Mouse (Mus musculus) midbrain, embryonic 15.5 days (tissue): ENCODE data around the gene Pdia3. TPM values are rescaled to one million over a fixed set of nuclear protein-coding genes. Genes with fewer than 3 reads are reported as not detected.
A peak's percentile ranks its signal among the peaks of the same experiment; 100 is the strongest.
"Not testable (repeated sequence)": the region's sequence is repeated elsewhere in the genome, so short reads cannot be mapped to it uniquely, and the experiment has no call there.

Source experiments
- ATAC-seq: fragments of 200-750 bp; cut with Nextera tagmentation; replicated peaks from 2 replicates; pipeline ENCODE4 v1.8.0; 2017; ENCODE audit warnings: moderate TSS enrichment
- H3K27ac ChIP-seq: fragments of 300-500 bp; sonication (generic); 2 replicates; pipeline ENCODE4 v1.5.1; 2015; ENCODE audit warnings: mild to moderate bottlenecking, inconsistent platforms
- H3K27me3 ChIP-seq: fragments of 300-500 bp; sonication (generic); replicated peaks from 2 replicates; pipeline ENCODE4 v1.6.1; 2015; ENCODE audit warnings: inconsistent platforms
- H3K36me3 ChIP-seq: fragments of 300-500 bp; sonication (generic); replicated peaks from 2 replicates; pipeline ENCODE4 v1.6.1; 2015; ENCODE audit warnings: inconsistent platforms
- H3K4me1 ChIP-seq: fragments of 300-500 bp; sonication (generic); 2 replicates; pipeline ENCODE4 v1.6.1; 2015; ENCODE audit warnings: inconsistent platforms
- H3K4me2 ChIP-seq: fragments of 300-500 bp; sonication (generic); 2 replicates; pipeline ENCODE4 v1.6.1; 2015; ENCODE audit warnings: inconsistent platforms, mild to moderate bottlenecking, moderate library complexity
- H3K4me3 ChIP-seq: fragments of 300-500 bp; sonication (generic); 2 replicates; pipeline ENCODE4 v1.5.1; 2015; ENCODE audit warnings: mild to moderate bottlenecking, inconsistent platforms
- H3K9ac ChIP-seq: fragments of 300-500 bp; sonication (generic); 2 replicates; pipeline ENCODE4 v1.6.1; 2015; ENCODE audit warnings: mild to moderate bottlenecking, inconsistent platforms
- H3K9me3 ChIP-seq: fragments of 300-500 bp; sonication (generic); 2 replicates; pipeline ENCODE4 v1.6.1; 2016; ENCODE audit warnings: inconsistent platforms
- WGBS: fragments of 180-500 bp; shearing (Covaris S2); methylation state at CpG from one replicate; pipeline ENCODE4 v1.1.7; 2015; ENCODE audit warnings: mixed read lengths; 5-methylcytosine and 5-hydroxymethylcytosine counted together
- polyA plus RNA-seq: library from polyadenylated mRNA; unstranded; fragments of >200 nt; fragmentation: Nextera tagmentation; extraction: Ambion mirVana; gene quantifications from 2 replicates; pipeline ENCODE4 v1.2.1, GENCODE M21; 2015

Gene Pdia3
- polyA plus RNA-seq, 1 experiment from 2014 or later: 354 TPM

GRCm38 (mm10) chr2:121460071-121460470 lies 46.5 kb downstream of the Pdia3 start:
- no peak overlapping the region for H3K9ac ChIP-seq
- no peaks in the 10 kb centered on the region for H3K27me3 ChIP-seq
- peaks cover 17% of the 10 kb centered on the region; the same call in 1 of the 2 replicates for H3K36me3 ChIP-seq
- ATAC-seq: no peak
- no peak overlapping the region for H3K4me2 ChIP-seq
- no peaks in the 10 kb centered on the region for H3K9me3 ChIP-seq
- H3K4me3 ChIP-seq: no peak overlapping the region
- 68% methylated on average over 2 of the region's 2 CpGs for WGBS
- H3K27ac ChIP-seq: no peak overlapping the region
- H3K4me1 ChIP-seq: peaks cover 17% of the 10 kb centered on the region

DNA sequence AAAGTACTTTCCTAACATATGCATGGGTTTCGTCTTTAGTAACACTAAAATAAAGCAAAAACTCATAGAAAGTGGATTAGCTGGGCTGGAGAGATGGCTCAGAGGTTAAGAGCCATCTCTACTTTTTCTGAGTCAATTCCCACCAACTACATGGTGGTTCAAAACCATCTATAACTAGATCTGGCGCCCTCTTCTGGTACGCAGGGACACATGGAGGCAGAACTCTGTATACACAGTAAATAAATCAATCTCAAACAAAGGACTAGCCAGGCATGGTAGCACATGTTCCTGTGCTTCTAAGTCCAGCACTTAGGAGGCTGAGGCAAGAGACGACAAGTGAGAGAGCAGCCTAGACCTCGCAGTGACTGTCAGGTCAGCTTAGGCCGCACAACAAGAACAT lies 55.4 kb downstream of the Pdia3 start:
- not testable (repeated sequence) for H3K4me1 ChIP-seq, ATAC-seq, H3K36me3 ChIP-seq, H3K4me3 ChIP-seq, H3K4me2 ChIP-seq, H3K27ac ChIP-seq, H3K9me3 ChIP-seq, H3K9ac ChIP-seq, H3K27me3 ChIP-seq
- 70% methylated on average over 3 of the region's 6 CpGs for WGBS

DNA sequence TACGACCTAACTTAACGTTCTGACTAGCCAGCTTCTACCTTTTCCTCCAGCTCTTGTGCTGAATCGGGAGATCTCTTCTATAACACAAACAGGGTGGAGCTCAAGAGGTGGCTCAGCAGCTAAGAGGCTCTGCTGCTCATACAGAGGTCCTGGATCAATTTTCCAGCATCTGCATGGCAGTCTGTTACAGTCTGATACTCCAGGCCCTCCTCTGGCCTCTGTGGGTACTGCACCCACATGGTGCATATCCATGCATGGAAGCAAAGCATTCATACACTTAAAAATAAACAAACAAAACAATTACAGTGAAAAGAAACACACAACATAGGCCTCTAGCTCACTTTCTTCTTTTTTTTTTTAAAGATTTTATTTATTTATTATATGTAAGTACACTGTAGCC lies 59.2 kb downstream of the Pdia3 start:
- not testable (repeated sequence) for ATAC-seq

GRCm38 (mm10) chr2:121473301-121474179 lies 60.0 kb downstream of the Pdia3 start, which contains the start of gene Mfap1b:
Mfap1b (minus strand) TSS chr2:121474067.
- not testable (repeated sequence) for H3K27me3 ChIP-seq, H3K9me3 ChIP-seq, H3K36me3 ChIP-seq, H3K4me1 ChIP-seq
- ATAC-seq: peak; percentile 98
- Histone ChIP-seq H3K4me3 (peak within 1 kb of the TSS; percentile 69), H3K4me2 (peak within 1 kb of the TSS; percentile 73), H3K27ac (peak within 1 kb of the TSS; percentile 75), H3K9ac (peak within 1 kb of the TSS; percentile 81)
- 8% methylated on average over 41 of the region's 41 CpGs for whole genome bisulfite sequencing

More for the DNA sequence above, 59.2 kb downstream of the Pdia3 start:
- WGBS: 99% methylated on average over 3 of the region's 3 CpGs
- not testable (repeated sequence) for H3K4me1 ChIP-seq, H3K9me3 ChIP-seq, H3K27ac ChIP-seq, H3K9ac ChIP-seq, H3K36me3 ChIP-seq, H3K27me3 ChIP-seq, H3K4me3 ChIP-seq
- H3K4me2 ChIP-seq: peak overlapping the region; percentile 73; the same call in 1 of the 2 replicates

- H3K4me2 ChIP-seq: peak overlapping the region; percentile 73
- H3K9ac ChIP-seq: peak overlapping the region; percentile 81; the same call in 1 of the 2 replicates
- ATAC-seq: no peak; the same call in 1 of the 2 replicates
- H3K27ac ChIP-seq: peak overlapping the region; percentile 75
- peaks cover 8% of the 10 kb centered on the region; the same call in 1 of the 2 replicates for H3K4me1 ChIP-seq
- no peaks in the 10 kb centered on the region for H3K36me3 ChIP-seq
- H3K9me3 ChIP-seq: no peaks in the 10 kb centered on the region
- no peaks in the 10 kb centered on the region for H3K27me3 ChIP-seq
- 38% methylated on average over 8 of the region's 8 CpGs for WGBS
- H3K4me3 ChIP-seq: peak overlapping the region; percentile 69
Observed at GRCm38 (mm10) chr2:121474180-121474535, 60.6 kb downstream of the Pdia3 start.

- not testable (repeated sequence) for H3K27ac ChIP-seq, H3K27me3 ChIP-seq, H3K4me3 ChIP-seq, H3K4me2 ChIP-seq, H3K36me3 ChIP-seq, H3K4me1 ChIP-seq, ATAC-seq, H3K9me3 ChIP-seq, H3K9ac ChIP-seq
- WGBS: 96% methylated on average over 2 of the region's 2 CpGs
Observed at GRCm38 (mm10) chr2:121475306-121475705, 61.7 kb downstream of the Pdia3 start.

- no peak overlapping the region for H3K9ac ChIP-seq
- 86% methylated on average over 3 of the region's 3 CpGs for WGBS
- H3K4me1 ChIP-seq: peaks cover 8% of the 10 kb centered on the region; the same call in 1 of the 2 replicates
- H3K9me3 ChIP-seq: no peaks in the 10 kb centered on the region
- H3K27ac ChIP-seq: no peak overlapping the region
- H3K36me3 ChIP-seq: no peaks in the 10 kb centered on the region
- H3K4me2 ChIP-seq: no peak overlapping the region
- no peaks in the 10 kb centered on the region for H3K27me3 ChIP-seq
- H3K4me3 ChIP-seq: no peak overlapping the region
- no peak for ATAC-seq
Observed at GRCm38 (mm10) chr2:121477491-121478266, 64.1 kb downstream of the Pdia3 start.

GRCm38 (mm10) chr2:121480498-121480897 lies 66.9 kb downstream of the Pdia3 start:
- H3K36me3 ChIP-seq: no peaks in the 10 kb centered on the region
- WGBS: 57% methylated on average over 3 of the region's 3 CpGs

GRCm38 (mm10) chr2:121480916-121481315 lies 67.3 kb downstream of the Pdia3 start:
- H3K9me3 ChIP-seq, H3K27me3 ChIP-seq, H3K4me2 ChIP-seq, ATAC-seq, H3K27ac ChIP-seq, H3K36me3 ChIP-seq, H3K4me3 ChIP-seq, H3K9ac ChIP-seq, H3K4me1 ChIP-seq: not testable (repeated sequence)
- 88% methylated on average over 13 of the region's 13 CpGs for WGBS

More at GRCm38 (mm10) chr2:121480498-121480897, 66.9 kb downstream of the Pdia3 start:
- no peak for ATAC-seq
- Histone ChIP-seq H3K9ac (no peak overlapping the region), H3K27me3 (no peaks in the 10 kb centered on the region), H3K4me2 (no peak overlapping the region), H3K4me1 (no peaks in the 10 kb centered on the region), H3K27ac (no peak overlapping the region), H3K4me3 (no peak overlapping the region), H3K9me3 (no peaks in the 10 kb centered on the region)

GRCm38 (mm10) chr2:121483576-121483975 lies 70.0 kb downstream of the Pdia3 start:
- H3K9ac ChIP-seq: no peak overlapping the region
- no peak for ATAC-seq
- H3K36me3 ChIP-seq: no peaks in the 10 kb centered on the region
- H3K27ac ChIP-seq: peak overlapping the region; percentile 9; the same call in 1 of the 2 replicates
- H3K9me3 ChIP-seq: no peaks in the 10 kb centered on the region
- no peak overlapping the region for H3K4me2 ChIP-seq
- H3K4me3 ChIP-seq: no peak overlapping the region
- no peaks in the 10 kb centered on the region for H3K27me3 ChIP-seq
- WGBS: 43% methylated on average over 8 of the region's 8 CpGs
- no peaks in the 10 kb centered on the region for H3K4me1 ChIP-seq

DNA sequence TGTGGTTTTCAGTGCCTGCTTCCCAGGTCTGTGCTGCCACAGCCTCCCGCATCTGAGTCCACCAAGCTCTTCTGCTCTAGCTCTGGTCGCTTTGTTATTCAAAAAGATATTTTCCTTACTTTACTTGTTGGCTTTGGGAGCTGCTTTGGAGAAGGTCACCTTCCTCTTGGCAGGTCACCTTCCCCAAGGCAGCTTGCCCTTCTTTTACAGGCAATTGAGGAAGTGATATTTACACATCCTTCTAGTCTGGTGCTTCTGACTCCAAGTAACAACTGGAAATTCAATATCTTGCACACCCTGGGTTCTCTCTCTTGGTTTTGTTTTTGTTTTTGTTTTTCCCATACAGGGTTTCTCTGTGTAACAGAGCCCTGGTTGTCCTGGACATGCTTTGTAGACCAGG lies 70.8 kb downstream of the Pdia3 start:
- H3K4me3 ChIP-seq, H3K4me2 ChIP-seq, H3K27me3 ChIP-seq, H3K27ac ChIP-seq, H3K9me3 ChIP-seq, H3K4me1 ChIP-seq, H3K36me3 ChIP-seq, ATAC-seq, H3K9ac ChIP-seq: not testable (repeated sequence)
- WGBS: 78% methylated on average over 2 of the region's 2 CpGs
